Mouse (Mus musculus): ENCODE measurements around the gene Cast. TPM values are rescaled to one million over a fixed set of nuclear protein-coding genes. Genes with fewer than 3 reads are reported as not detected.
A peak's percentile ranks its signal among the peaks of the same experiment; 100 is the strongest.

Cast gene
- polyA plus RNA-seq, 1 experiment from 2014 or later = 34.1 TPM

DNA sequence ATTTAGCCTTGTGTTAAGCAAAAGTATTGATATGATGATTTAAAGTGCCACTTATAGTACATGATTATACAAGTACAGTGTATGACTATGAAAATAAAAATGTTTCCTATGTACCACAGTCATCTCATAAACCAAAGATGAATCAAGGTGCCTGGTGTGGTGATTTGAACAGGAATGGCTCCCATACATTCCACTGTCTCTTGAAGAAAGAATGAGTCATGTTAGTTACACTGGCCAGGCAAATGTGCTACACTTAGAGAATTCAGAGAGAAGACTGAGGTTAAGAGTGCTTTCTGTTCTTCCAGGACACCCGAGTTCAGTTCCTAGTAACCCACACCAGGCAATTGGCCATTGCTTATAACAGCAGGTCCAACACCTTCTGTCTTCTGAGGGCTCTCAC lies 36.5 kb downstream of the Cast start:
- peaks cover 7% of the 10 kb centered on the region; the same call in 1 of the 2 replicates for H3K36me3 ChIP-seq
- H3K27ac ChIP-seq = no peak overlapping the region
- H3K4me2 ChIP-seq = no peak overlapping the region
- no peaks in the 10 kb centered on the region for H3K27me3 ChIP-seq
- ATAC-seq (ENCODE audit: low read depth) (no peak), DNase-seq (no peak)
- H3K4me1 ChIP-seq (replicated peaks) = peaks cover 34% of the 10 kb centered on the region
- no peaks in the 10 kb centered on the region for H3K9me3 ChIP-seq (replicated peaks)
- H3K9ac ChIP-seq = no peak overlapping the region
- no peak overlapping the region for H3K4me3 ChIP-seq (replicated peaks)
- WGBS (ENCODE audit: insufficient replicate concordance) = 66% methylated on average over 1 of the region's 1 CpGs

- peak overlapping the region; percentile 75 for H3K4me2 ChIP-seq
- no peaks in the 10 kb centered on the region for H3K9me3 ChIP-seq (replicated peaks)
- H3K4me3 ChIP-seq (replicated peaks) = peak overlapping the region; percentile 74
- H3K36me3 ChIP-seq = peaks cover 7% of the 10 kb centered on the region; the same call in 1 of the 2 replicates
- under 1% methylated on average over 21 of the region's 21 CpGs for WGBS (ENCODE audit: insufficient replicate concordance)
- peak overlapping the region; percentile 98 for H3K27ac ChIP-seq
- peaks cover 42% of the 10 kb centered on the region for H3K4me1 ChIP-seq (replicated peaks)
- peak overlapping the region; percentile 84 for H3K9ac ChIP-seq
- ATAC-seq (ENCODE audit: low read depth) = peak; percentile 98
- DNase-seq = peak; percentile 89
- no peaks in the 10 kb centered on the region for H3K27me3 ChIP-seq
Measured at GRCm38 (mm10) chr13:74770480-74770879, 38.1 kb downstream of the Cast start.

DNA sequence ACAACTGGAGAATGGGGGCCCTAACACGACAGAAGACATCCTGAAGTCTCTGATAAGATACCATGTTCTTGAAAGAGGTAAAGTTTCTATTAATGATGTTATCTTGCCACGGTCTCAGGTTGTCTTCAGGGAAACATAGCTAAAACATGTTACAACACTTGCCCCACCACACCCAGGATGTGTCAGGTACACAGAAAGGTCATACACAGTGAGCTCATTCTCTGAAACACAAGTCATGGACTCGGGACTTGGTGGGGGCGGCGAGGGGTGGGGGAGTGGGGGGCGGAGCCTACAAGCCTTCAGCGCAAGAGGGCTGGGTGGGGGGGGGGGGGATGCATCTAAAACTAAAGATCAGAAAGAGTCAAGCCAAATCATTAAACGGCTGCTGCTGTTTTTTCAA lies 38.7 kb downstream of the Cast start:
- Histone ChIP-seq H3K4me3 (replicated peaks) (peak overlapping the region; percentile 74), H3K9ac (peak overlapping the region; percentile 84), H3K9me3 (replicated peaks) (no peaks in the 10 kb centered on the region), H3K4me1 (replicated peaks) (peaks cover 42% of the 10 kb centered on the region), H3K36me3 (peaks cover 7% of the 10 kb centered on the region), H3K27ac (peak overlapping the region; percentile 98), H3K4me2 (peak overlapping the region; percentile 75), H3K27me3 (no peaks in the 10 kb centered on the region)
- peak; percentile 54 for ATAC-seq (ENCODE audit: low read depth)
- peak; percentile 9 for DNase-seq
- WGBS (ENCODE audit: insufficient replicate concordance) = under 1% methylated on average over 8 of the region's 8 CpGs

DNA sequence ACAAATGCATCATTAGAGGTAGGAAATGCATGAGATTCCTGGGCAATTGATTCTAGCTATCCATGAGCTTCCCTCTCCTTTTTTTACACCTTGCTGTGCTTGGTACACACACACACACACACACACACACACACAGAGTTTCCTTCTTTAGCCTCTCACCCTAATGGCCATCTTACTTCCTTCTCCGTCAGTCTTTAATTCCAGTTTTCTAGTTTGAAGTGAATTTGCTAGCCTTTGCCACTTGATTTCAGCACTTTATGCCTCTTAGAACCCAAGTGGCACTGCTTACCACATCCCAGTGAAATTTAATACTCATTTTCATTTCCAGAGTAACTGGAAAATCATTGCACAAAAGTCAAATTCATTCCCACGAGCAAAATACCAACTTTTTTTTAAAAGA lies 41.4 kb downstream of the Cast start:
- ATAC-seq (ENCODE audit: low read depth) = no peak
- no peak overlapping the region for H3K27ac ChIP-seq
- no peak overlapping the region for H3K4me3 ChIP-seq (replicated peaks)
- WGBS (ENCODE audit: insufficient replicate concordance) = 53% methylated on average over 2 of the region's 2 CpGs
- H3K4me2 ChIP-seq = 0 out of 2 replicates have a peak overlapping the region, but pooled peaks have one; percentile 12
- no peaks in the 10 kb centered on the region for H3K27me3 ChIP-seq
- no peak for DNase-seq
- no peak overlapping the region for H3K9ac ChIP-seq
- H3K36me3 ChIP-seq = peaks cover 7% of the 10 kb centered on the region
- peaks cover 34% of the 10 kb centered on the region for H3K4me1 ChIP-seq (replicated peaks)
- no peaks in the 10 kb centered on the region for H3K9me3 ChIP-seq (replicated peaks)

DNA sequence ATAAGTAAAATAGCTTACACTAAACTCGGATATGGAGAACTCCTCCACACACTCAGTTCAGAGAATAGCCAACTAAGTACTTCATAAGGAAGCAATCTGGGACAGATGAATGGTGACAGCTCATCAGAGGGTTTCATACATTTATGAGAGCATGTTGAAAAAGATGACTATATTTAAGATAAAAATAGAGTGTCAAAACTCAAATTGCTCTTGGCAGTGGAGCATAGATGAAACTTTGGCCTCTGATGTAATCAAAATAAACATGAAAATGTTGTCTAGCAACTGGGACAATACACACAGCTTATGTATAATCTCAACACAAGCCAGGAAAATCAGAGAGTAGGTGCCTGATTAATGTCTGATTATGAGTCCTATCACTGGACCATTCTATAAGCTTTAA lies 45.9 kb downstream of the Cast start:
- Histone ChIP-seq H3K27me3 (no peaks in the 10 kb centered on the region), H3K27ac (no peak overlapping the region), H3K36me3 (peaks cover 3% of the 10 kb centered on the region; the same call in 1 of the 2 replicates), H3K9me3 (replicated peaks) (no peaks in the 10 kb centered on the region), H3K4me2 (no peak overlapping the region), H3K9ac (no peak overlapping the region), H3K4me1 (replicated peaks) (peaks cover 11% of the 10 kb centered on the region), H3K4me3 (replicated peaks) (no peak overlapping the region)
- 65% methylated on average over 1 of the region's 1 CpGs for WGBS (ENCODE audit: insufficient replicate concordance)
- ATAC-seq (ENCODE audit: low read depth) (no peak), DNase-seq (no peak)

DNA sequence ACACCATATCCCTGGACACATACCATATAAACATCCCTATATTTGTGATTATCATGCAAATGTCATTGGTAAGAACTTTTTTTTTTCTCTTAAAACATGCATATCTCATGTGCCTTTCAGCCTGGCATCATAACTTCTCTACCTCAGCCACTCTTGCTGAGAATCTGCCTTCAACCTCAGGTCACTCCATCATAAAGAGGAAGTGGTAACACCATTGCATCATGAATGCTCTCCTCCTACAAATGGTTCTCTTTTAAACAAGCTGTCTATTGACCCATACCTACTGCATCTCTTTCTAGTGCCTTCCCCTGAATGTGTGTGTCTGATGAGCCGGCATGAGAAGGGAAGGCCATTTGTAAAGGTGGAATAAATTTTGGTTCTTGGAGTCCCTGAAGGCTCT lies 49.5 kb downstream of the Cast start:
- H3K9ac ChIP-seq = no peak overlapping the region
- H3K27me3 ChIP-seq = no peaks in the 10 kb centered on the region
- H3K9me3 ChIP-seq (replicated peaks) = no peaks in the 10 kb centered on the region
- 71% methylated on average over 1 of the region's 1 CpGs for WGBS (ENCODE audit: insufficient replicate concordance)
- ATAC-seq (ENCODE audit: low read depth) (no peak), DNase-seq (no peak)
- H3K4me2 ChIP-seq = no peak overlapping the region
- H3K36me3 ChIP-seq = peaks cover 4% of the 10 kb centered on the region; the same call in 1 of the 2 replicates
- H3K4me1 ChIP-seq (replicated peaks) = peaks cover 3% of the 10 kb centered on the region
- no peak overlapping the region for H3K4me3 ChIP-seq (replicated peaks)
- no peak overlapping the region for H3K27ac ChIP-seq

GRCm38 (mm10) chr13:74743219-74743618 lies 65.4 kb downstream of the Cast start:
- Histone ChIP-seq H3K4me1 (replicated peaks) (no peaks in the 10 kb centered on the region), H3K4me3 (replicated peaks) (no peak overlapping the region), H3K27ac (no peak overlapping the region), H3K9me3 (replicated peaks) (no peaks in the 10 kb centered on the region), H3K9ac (no peak overlapping the region), H3K4me2 (no peak overlapping the region), H3K27me3 (no peaks in the 10 kb centered on the region), H3K36me3 (peaks cover 52% of the 10 kb centered on the region)
- DNase-seq (no peak), ATAC-seq (ENCODE audit: low read depth) (no peak)
- 83% methylated on average over 5 of the region's 5 CpGs for WGBS (ENCODE audit: insufficient replicate concordance)

DNA sequence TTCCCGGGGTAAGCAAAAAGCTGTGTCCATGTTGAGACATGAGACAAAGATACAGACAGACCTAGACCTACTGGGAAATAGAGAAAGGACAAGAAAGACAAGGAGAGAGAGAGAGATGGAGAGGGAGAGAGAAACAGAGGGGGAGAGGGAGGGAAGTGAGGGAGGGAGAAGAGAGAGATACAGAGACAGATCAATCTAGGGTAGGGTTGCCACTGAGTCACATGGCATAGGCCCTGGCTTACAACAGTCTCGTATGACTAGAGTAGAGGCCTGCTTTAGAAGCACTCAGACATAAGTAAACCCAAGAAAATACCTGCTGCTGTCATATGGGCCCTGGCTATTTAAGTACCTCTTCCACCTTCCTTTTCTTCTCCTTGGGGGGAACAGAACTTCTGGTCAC lies 72.2 kb downstream of the Cast start:
- Histone ChIP-seq H3K36me3 (peaks cover 50% of the 10 kb centered on the region), H3K4me2 (peak overlapping the region; percentile 68), H3K27ac (peak overlapping the region; percentile 98), H3K4me3 (replicated peaks) (peak overlapping the region; percentile 30), H3K9ac (peak overlapping the region; percentile 69), H3K27me3 (no peaks in the 10 kb centered on the region), H3K9me3 (replicated peaks) (no peaks in the 10 kb centered on the region), H3K4me1 (replicated peaks) (peaks cover 48% of the 10 kb centered on the region)
- ATAC-seq (ENCODE audit: low read depth) (peak; percentile 54), DNase-seq (no peak)
- WGBS (ENCODE audit: insufficient replicate concordance) = 41% methylated on average over 2 of the region's 2 CpGs

DNA sequence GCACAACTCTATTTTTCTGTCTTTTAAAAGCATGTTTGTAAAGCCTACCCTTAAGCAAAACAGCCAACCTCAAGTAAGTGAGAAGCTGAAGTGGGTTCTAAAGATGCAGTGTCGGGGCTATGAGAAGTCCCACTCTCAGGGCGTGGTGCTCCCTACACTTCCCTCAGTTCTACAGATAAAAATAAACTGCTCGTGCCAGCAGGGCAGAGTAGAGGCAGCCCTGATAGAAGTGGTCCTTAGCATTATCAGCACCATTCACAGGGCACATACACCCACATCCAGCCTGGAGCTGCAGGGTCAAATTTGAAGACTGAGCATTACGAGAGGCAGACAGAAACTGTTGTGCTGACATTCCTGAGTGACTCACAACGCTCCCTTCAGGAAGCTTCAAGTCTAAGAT lies 72.8 kb downstream of the Cast start:
- Histone ChIP-seq H3K4me3 (replicated peaks) (peak overlapping the region; percentile 30), H3K36me3 (peaks cover 52% of the 10 kb centered on the region), H3K9me3 (replicated peaks) (no peaks in the 10 kb centered on the region), H3K4me1 (replicated peaks) (peaks cover 48% of the 10 kb centered on the region), H3K4me2 (peak overlapping the region; percentile 68), H3K9ac (peak overlapping the region; percentile 69), H3K27me3 (no peaks in the 10 kb centered on the region), H3K27ac (peak overlapping the region; percentile 98)
- peak; percentile 74 for DNase-seq
- peak; percentile 99 for ATAC-seq (ENCODE audit: low read depth)
- WGBS (ENCODE audit: insufficient replicate concordance) = 21% methylated on average over 5 of the region's 5 CpGs

DNA sequence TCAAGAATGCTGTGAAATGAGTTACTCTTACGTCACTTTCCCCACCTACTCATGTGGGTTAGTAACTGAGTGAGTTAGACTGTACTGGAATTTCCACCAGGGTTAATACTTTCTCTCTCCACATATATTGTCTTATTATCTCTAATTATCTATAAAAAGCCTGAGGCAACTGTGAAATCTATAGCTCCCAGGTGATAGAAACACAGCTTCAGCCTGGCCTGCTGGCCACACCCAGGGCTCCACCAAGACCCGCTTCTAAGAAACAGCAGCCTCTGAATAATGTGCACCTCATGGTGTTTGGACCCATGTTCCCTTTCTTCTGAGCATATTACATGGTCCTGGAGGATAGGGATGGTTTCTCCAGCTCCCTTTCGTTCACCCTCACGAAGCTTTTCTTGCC lies 74.9 kb downstream of the Cast start:
- ATAC-seq (ENCODE audit: low read depth) (peak; percentile 70), DNase-seq (peak; percentile 55)
- no peak overlapping the region for H3K4me3 ChIP-seq (replicated peaks)
- 51% methylated on average over 4 of the region's 4 CpGs for WGBS (ENCODE audit: insufficient replicate concordance)
- H3K4me2 ChIP-seq = peak overlapping the region; percentile 34
- H3K9me3 ChIP-seq (replicated peaks) = no peaks in the 10 kb centered on the region
- peak overlapping the region; percentile 98 for H3K27ac ChIP-seq
- H3K36me3 ChIP-seq = peaks cover 56% of the 10 kb centered on the region
- peak overlapping the region; percentile 14 for H3K9ac ChIP-seq
- peaks cover 48% of the 10 kb centered on the region for H3K4me1 ChIP-seq (replicated peaks)
- H3K27me3 ChIP-seq = no peaks in the 10 kb centered on the region

DNA sequence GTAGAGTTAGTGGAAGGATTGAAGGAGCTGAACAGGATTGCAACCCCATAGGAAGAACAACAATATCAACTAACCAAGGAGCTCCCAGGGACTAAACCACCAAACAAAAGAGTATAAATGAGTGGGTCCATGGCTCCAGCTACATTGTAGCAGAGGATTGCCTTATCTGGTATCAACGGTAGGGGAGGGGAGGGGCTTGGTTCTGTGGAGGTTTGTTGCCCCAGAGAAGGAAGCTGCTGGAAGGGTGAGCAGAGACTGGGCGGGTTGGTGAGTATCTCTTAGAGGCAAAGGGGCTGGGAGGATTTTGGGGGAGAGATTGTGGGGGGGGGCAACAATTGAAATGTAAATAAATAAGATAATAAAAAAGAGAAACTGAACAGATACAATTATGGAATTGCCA lies 89.6 kb downstream of the Cast start:
- Histone ChIP-seq H3K27ac (no peak overlapping the region), H3K4me3 (replicated peaks) (no peak overlapping the region), H3K4me1 (replicated peaks) (peaks cover 6% of the 10 kb centered on the region), H3K27me3 (no peaks in the 10 kb centered on the region), H3K36me3 (peaks cover 44% of the 10 kb centered on the region), H3K9me3 (replicated peaks) (no peaks in the 10 kb centered on the region), H3K9ac (no peak overlapping the region), H3K4me2 (no peak overlapping the region)
- no peak for DNase-seq
- ATAC-seq (ENCODE audit: low read depth) = peak; percentile 79
- WGBS (ENCODE audit: insufficient replicate concordance) = 28% methylated on average over 2 of the region's 2 CpGs

DNA sequence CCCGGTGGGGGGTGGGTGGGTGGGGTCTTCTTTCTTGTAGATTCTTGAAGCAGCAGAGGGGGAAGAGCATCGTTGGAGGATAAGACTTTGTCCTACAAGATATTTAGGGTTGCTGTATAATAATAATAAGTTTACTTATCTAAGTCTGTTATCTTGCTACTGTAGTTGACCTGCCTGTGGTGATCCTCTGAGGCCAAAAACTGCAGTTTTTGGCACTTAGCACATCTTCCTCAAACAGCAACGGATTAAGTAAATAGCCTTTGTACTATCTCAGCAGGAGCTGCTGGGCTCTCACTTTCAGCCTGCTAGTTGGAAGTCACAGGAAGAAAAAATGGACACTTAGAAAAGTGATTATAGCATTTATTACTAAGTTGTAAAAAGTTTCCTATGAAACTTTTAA lies 112.4 kb downstream of the Cast start:
- Histone ChIP-seq H3K4me3 (replicated peaks) (no peak overlapping the region), H3K27me3 (no peaks in the 10 kb centered on the region), H3K4me2 (no peak overlapping the region), H3K9ac (no peak overlapping the region), H3K36me3 (peaks cover 30% of the 10 kb centered on the region), H3K9me3 (replicated peaks) (no peaks in the 10 kb centered on the region), H3K27ac (no peak overlapping the region), H3K4me1 (replicated peaks) (no peaks in the 10 kb centered on the region)
- no peak for ATAC-seq (ENCODE audit: low read depth)
- WGBS (ENCODE audit: insufficient replicate concordance) = 53% methylated on average over 3 of the region's 3 CpGs
- DNase-seq = no peak
